Mouse (Mus musculus): ENCODE results near the gene Dnajc4. TPM values are rescaled to one million over a fixed set of nuclear protein-coding genes. Genes with fewer than 3 reads are reported as not detected.
"Not testable (repeated sequence)": the region's sequence is repeated elsewhere in the genome, so short reads cannot be mapped to it uniquely, and the experiment has no call there.

Gene Dnajc4
- total RNA-seq, 1 experiment from 2014 or later: 7.9 TPM

GRCm38 (mm10) chr19:6996006-6996405 lies 3.6 kb upstream of the Dnajc4 start, which contains the start of the genes Nudt22 and Trpt1:
Gene Nudt22 (minus strand): TSS chr19:6996117.
Gene Trpt1 (plus strand): TSS chr19:6996131.
- ATAC-seq (replicated peaks; ENCODE audit: low read depth, poor library complexity, severe bottlenecking): peak; percentile 59

DNA sequence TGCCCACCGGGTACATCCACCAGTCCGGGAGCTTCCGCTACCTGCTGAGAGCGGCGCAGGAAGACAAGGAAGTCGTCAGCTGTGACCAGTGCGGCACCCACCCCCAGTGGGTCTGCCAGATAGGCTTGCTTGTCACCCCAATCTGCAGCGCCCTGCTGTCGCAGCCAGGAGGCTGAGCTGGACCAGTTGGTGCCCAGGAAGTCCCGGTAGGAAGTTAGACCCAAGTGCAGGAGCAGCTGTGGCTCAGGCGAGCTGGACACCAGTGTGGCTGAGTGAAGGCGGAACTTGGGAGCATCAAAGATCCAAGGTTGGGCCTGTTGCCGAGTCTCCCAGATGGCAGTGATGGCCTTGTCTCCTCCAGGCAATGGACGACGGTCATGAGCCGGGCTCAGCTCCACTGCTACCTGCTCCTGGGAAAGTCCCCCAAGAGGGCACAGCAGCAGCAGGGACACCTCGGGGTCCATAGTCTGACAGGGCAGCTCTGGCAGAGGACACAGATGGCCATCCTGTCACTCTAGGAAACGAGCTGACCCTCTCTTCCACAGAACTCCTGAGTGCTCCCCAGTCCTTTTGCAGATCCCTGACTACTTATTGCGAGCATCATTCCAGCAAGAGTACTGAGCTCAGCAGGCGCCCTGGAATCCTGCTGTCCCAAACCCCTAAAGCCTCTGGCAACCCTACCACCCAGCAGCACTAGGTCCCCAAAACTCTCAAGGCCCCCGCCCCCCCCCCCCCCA lies 3.1 kb upstream of the Dnajc4 start:
- no peak for ATAC-seq (replicated peaks; ENCODE audit: low read depth, poor library complexity, severe bottlenecking)

- ATAC-seq (replicated peaks; ENCODE audit: low read depth, poor library complexity, severe bottlenecking): no peak
These were observed 2.1 kb upstream of the Dnajc4 start for GRCm38 (mm10) chr19:6994489-6994888.

DNA sequence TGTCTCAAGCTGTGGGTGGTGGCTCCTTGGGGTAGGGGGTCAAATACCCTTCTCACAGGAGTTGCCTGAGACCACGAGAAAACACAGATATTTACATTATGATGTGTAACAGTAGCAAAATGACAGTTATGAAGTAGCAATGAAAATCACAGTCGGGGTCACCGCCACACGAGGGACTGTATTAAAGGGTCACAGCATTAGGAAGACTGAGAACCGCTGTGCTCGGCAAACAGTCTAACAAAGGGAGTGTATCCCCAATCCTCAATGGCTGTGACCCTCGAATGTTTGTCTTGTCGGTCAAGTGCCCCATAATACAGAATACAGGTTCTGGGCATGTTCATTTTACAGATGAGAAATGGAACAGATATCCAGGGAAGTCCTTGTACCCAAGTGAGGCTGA lies 1.6 kb upstream of the Dnajc4 start:
- no peak for ATAC-seq (replicated peaks; ENCODE audit: low read depth, poor library complexity, severe bottlenecking)

DNA sequence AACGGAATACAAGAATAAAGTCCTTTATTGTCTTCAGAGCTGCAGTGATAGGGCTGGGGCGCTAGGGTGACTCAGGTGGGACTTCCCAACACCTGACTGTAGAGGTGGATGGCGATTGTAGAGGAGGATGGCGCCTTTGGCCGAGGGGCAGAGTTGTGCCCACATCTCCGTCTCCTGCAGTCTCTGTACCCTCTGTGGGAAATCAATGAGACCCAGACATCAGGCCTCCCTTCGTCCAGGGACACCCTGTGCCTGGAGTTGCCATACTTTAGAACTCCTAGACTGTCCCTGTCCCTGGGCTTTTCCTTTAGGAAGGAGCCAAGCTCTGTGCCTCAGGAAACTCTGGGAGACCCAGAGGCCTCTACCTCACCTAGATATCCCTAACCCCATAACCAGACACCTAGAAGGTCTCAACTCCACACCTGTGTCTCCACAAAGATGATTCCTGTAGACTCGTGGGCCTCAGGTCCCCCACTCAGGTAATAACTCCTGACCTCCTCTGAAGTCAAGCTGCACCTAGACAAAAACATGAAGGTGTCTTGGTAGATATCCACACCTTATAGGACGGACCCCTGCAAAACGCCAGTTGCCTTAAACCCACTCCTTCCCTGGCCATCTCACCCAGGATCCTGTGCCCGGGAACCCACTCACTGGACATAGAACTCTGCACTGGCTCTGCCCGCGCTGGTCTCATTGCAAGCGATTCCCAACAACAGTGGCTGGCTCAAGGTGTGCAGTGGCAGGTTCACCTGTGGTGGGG lies 819 bp upstream of the Dnajc4 start:
- no peak for ATAC-seq (replicated peaks; ENCODE audit: low read depth, poor library complexity, severe bottlenecking)

GRCm38 (mm10) chr19:6991166-6991565 lies 1.2 kb downstream of the Dnajc4 start:
- ATAC-seq (replicated peaks; ENCODE audit: low read depth, poor library complexity, severe bottlenecking): not testable (repeated sequence)

DNA sequence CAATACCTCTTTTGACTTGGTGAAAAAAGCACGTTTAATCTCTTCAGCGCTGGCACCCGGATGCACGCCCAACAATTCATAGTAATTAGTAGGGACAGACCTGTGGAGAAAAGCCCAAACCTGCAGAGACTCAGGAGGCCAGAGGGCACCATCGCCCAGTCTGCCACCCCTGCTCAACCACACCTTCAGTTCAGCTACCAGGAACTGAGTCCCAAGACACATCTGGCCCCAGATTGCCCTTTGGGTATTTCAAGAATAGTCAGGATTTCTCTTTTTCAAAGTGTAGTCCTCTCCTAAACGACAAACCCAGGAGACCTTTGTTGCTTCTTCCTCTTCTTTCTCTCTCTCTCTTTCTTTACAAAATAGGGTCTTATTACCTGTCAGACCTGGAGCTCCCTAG lies 1.7 kb downstream of the Dnajc4 start:
- no peak for ATAC-seq (replicated peaks; ENCODE audit: low read depth, poor library complexity, severe bottlenecking)

DNA sequence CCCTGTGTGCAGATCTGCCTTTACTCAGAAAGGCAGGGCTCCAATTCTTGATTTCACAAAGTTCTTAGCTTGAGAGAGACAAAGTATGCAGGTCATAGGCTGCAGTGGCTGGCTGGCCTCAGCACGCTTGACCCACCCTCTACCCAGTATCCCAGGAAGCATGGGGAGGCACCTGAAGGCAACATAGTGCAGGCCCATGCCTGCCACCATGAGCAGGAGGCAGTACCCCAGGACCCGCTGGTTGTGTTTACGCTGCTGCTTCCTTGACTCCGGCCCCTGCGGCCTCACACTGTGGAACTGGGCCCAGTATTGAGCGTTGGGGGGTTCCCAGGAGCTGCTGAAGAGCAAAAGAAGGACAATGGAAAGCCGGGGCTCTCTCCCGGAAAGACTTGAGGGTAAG lies 3.1 kb downstream of the Dnajc4 start:
- no peak for ATAC-seq (replicated peaks; ENCODE audit: low read depth, poor library complexity, severe bottlenecking)

DNA sequence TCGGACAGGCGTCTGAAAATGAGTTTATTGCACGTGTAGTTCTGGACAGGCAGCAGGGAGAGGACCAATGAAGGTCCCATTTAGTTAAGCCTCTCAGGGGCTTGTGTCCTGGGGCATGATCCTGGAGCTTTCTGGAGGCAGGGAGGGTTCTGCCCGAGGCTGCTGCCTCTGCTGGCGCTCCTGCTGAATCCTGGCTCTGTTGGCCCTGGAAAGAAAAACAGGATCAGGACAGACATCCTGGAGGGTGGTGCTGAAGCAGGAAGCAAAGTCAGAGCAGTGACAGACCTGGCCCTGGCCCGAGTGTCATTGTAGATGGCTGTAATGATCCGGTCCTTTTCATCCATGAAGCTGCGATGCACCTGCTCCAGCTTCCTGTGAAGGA lies 4.5 kb downstream of the Dnajc4 start:
- ATAC-seq (replicated peaks; ENCODE audit: low read depth, poor library complexity, severe bottlenecking): no peak

DNA sequence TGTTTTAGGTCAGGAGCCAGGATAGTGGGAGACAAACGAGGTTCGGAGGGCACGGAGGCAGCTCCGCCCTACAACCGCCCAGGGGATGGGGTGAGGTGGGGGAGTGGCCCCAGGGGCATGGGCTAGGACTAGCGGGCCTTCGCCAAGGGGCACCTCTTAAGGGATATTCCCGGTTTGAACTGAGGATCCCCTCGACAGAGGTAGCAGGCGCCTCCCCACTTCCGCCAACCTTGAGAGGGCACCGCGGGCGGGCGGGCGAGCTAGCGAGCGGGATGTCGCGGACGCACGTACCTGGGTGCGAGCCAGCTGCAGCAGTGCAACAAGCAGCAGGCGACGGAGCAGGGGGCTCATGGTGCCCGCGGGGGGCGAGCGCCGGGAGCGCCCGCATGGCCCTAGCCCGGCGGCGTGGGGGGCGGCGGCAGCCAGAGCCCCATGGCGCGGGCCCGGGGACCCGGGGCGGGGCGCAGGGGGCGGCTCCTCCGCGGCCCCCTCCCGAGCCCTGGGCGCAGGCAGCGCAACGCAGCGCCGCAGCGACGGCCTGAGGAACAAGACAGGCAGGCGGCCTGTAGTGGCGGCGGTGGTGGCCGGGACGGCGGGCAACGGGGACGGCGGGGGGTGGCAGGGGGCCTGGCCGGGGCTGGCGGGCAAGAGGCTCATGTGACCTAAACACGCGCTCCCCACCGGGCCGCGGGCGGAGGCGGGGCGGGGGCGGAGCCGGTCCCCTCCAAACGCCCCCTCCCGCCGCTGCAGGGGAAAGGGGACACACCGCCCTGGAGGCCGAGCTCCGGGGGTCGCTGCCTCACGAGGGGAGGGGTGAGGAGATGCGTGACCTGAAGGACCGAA lies 5.1 kb downstream of the Dnajc4 start, which contains the start of gene Vegfb:
Vegfb (minus strand) TSS at position 591 of the 843 bp plus-strand sequence.
- ATAC-seq (replicated peaks; ENCODE audit: low read depth, poor library complexity, severe bottlenecking): peak; percentile 27

- no peak for ATAC-seq (replicated peaks; ENCODE audit: low read depth, poor library complexity, severe bottlenecking)
These were observed 6.2 kb downstream of the Dnajc4 start for GRCm38 (mm10) chr19:6985951-6986708.

- no peak for ATAC-seq (replicated peaks; ENCODE audit: low read depth, poor library complexity, severe bottlenecking)
These were observed 7.1 kb downstream of the Dnajc4 start for GRCm38 (mm10) chr19:6985300-6985699.

GRCm38 (mm10) chr19:6983621-6984020 lies 8.8 kb downstream of the Dnajc4 start:
- no peak for ATAC-seq (replicated peaks; ENCODE audit: low read depth, poor library complexity, severe bottlenecking)

DNA sequence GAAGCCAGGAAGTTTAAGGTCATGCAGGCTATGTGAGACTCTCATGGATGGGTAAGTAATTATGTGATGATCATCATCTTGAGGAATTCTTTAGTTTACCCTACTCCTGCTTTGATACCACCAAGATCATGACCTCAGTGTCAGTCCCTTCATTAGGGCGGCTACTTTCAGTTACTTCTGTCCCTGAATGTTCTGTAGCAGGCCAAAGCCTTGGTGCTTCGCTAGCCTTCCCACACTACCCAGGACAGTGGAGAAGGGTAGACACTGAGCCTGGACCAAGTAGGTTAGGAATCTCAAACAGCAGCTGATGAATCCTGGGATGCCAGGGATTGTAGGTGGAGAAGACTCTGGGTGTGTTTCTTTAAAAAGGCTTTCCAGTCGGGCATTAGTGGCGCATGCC lies 10.9 kb downstream of the Dnajc4 start:
- no peak for ATAC-seq (replicated peaks; ENCODE audit: low read depth, poor library complexity, severe bottlenecking)

- peak; percentile 53 for ATAC-seq (replicated peaks; ENCODE audit: low read depth, poor library complexity, severe bottlenecking)
These were observed 11.8 kb downstream of the Dnajc4 start, which contains the start of gene Fkbp2 for GRCm38 (mm10) chr19:6980381-6981093. Gene Fkbp2 (minus strand): TSS chr19:6980501.

DNA sequence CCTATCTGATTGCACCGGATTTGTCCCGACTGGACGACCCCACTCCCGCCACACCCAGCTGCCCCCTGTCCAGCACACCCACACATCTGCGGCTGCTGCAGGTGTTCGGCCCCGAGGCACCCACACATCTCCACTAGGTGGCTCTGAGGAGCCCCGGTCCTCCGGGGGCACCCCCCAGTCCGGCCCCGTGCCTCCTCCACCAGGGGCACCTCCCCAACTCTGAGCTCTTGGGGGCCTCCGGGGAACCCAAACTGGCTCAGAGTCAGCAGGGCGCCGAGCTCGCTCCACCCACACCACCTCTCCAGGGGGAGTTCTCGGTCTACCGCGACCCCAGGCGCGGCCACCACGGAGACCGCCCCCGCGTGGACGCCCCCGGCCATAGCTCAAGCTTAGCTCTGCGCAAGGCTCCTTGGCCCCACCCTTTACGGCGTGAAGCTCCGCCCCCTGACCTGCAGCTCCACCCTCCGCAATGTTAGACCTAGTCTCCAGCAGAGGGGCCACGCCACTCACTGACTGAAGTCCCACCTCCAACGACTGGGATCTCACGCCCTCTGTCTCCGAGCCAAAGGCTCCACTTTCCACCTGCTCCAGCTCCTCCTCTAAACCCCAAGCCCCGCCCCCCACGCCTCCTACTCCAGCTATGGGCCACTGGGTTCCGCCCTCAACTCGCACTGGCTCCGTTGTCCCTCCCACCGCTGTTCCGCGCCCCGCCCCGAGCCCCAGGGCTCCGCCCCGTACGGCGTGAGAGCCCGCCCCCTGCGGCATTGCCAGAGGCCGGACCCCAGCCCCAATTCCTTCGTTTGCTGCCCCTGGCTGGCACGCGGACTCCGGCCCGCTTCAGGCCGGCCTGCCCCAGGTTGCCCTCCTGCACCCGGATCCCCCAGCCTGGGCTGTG lies 12.6 kb downstream of the Dnajc4 start:
- peak; percentile 79 for ATAC-seq (replicated peaks; ENCODE audit: low read depth, poor library complexity, severe bottlenecking)

DNA sequence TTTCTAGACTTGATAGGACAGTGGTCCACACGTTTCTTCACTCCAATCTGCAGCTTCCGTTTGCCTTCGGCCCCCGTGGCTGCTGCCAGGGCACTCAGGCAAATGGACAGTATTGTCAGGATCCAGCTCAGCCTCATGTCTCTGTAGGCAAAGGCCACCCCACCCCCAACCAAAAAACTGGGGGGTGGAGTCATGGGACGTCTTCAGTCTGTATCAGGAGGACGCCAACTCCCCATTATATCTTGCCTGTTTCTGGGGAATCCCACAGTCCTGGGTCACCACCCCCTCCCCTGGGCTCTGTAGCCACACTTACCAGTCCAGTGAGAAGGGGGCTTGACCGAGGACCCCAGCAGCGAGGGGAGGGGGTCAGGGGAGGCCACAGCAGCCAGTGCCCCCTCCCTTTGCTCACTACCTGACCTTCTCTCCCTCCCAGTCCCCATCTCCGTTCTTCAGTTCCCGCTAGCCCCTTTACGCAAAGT lies 13.3 kb downstream of the Dnajc4 start:
- no peak for ATAC-seq (replicated peaks; ENCODE audit: low read depth, poor library complexity, severe bottlenecking)

- no peak for ATAC-seq (replicated peaks; ENCODE audit: low read depth, poor library complexity, severe bottlenecking)
These were observed 13.8 kb downstream of the Dnajc4 start for GRCm38 (mm10) chr19:6978639-6978974.

All from common myeloid progenitor, adult 5-6 weeks (primary cell).